Mouse (Mus musculus) kidney, adult 2 months (tissue): ENCODE data around the gene Esam.

Experiments
- CTCF ChIP-seq: fragments of 200-500 bp; conservative IDR thresholded peaks from 2 replicates; pipeline ENCODE4 v1.5.1; 2011; ENCODE audit warnings: low read depth, mild to moderate bottlenecking, control low read depth, low read length, moderate library complexity, mixed read lengths; ENCODE audit not compliant: insufficient read depth, insufficient read length
- POLR2A ChIP-seq: fragments of 200-500 bp; IDR thresholded peaks from one replicate; pipeline ENCODE4 v1.6.1; 2011; ENCODE audit warnings: low read depth, low read length, control low read depth

DNA sequence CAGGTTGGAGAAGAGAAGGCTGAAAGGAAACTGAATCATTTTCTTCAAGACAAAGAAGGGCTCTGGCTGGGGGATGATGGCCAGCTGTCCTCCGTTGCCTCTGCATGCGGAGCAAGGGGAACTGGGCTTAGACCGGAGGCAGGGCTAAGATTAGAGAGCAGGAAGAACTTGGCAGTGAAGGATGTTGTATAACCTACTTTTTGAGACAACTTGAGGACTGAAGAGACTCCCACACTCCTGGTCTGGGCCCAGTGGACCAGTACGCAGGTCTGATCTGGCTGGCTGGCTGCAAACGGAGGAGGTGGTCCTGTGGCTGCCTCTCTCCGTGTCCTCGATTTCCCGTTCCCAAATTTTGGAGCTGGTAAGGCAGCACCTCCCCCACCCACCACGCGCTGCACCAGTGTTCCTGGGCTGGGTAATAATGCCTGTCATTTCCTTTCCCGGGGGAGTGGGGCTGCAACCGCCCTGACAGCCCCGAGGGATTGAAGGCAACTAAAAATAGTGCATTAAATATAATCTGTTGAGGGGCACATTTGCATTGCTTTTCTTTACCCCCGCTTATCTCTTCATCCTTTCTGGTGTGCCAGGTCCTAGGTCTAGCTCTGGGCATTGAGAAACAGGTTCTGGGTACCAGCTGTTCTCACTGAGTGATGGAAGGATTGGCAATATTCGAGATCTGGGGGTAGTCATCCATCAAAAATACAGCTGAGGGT is 40.2 kb downstream of the Esam start:
- TF ChIP-seq CTCF (no peak), POLR2A (no peak)
